Mouse (Mus musculus): ENCODE data around the gene Gm9495. TPM values are rescaled to one million over a fixed set of nuclear protein-coding genes. Genes with fewer than 3 reads are reported as not detected.
A peak's percentile ranks its signal among the peaks of the same experiment; 100 is the strongest.
"Not testable (repeated sequence)": the region's sequence is repeated elsewhere in the genome, so short reads cannot be mapped to it uniquely, and the experiment has no call there.

Gm9495 gene
- total RNA-seq (2022) = under 1 TPM in 1 of 4 experiments, not detected in 3; 0.71 TPM

GRCm38 (mm10) chr8:69453465-69453864 is at the start of gene Gm9495:
Gene Gm9495 (minus strand): TSS chr8:69453565.
- DNase-seq = not testable (repeated sequence)

- DNase-seq = not testable (repeated sequence)
These were observed 21.6 kb upstream of the Gm9495 start for GRCm38 (mm10) chr8:69474946-69475345.

GRCm38 (mm10) chr8:69420018-69420417 is 33.3 kb downstream of the Gm9495 start:
- DNase-seq = not testable (repeated sequence)

GRCm38 (mm10) chr8:69414326-69414725 is 39.0 kb downstream of the Gm9495 start:
- no peak for DNase-seq

GRCm38 (mm10) chr8:69404768-69405167 is 48.6 kb downstream of the Gm9495 start:
- DNase-seq = no peak

GRCm38 (mm10) chr8:69399956-69400443 is 53.4 kb downstream of the Gm9495 start:
- no peak for DNase-seq

GRCm38 (mm10) chr8:69399181-69399955 is 54.0 kb downstream of the Gm9495 start:
- DNase-seq = peak; percentile 38

GRCm38 (mm10) chr8:69396196-69396595 is 57.2 kb downstream of the Gm9495 start:
- no peak for DNase-seq

- DNase-seq = peak; percentile 89
These were observed 58.1 kb downstream of the Gm9495 start for GRCm38 (mm10) chr8:69395050-69395789.

GRCm38 (mm10) chr8:69384361-69384760 is 69.0 kb downstream of the Gm9495 start:
- no peak for DNase-seq

Other genes with a start within 250 kb of the Gm9495 start
- 10 to 100 TPM; 10.6 to 13.4 (median 11.4) TPM for gene Zfp930, start 244.5 kb downstream of the Gm9495 start, total RNA-seq (2022)
- 10 to 100 TPM in 1 of 4 experiments, 1 to 10 TPM in 3; 6.3 to 12.5 (median 8.8) TPM for gene D130040H23Rik, start 182.5 kb downstream of the Gm9495 start, total RNA-seq (2022)
- under 1 TPM in 1 of 4 experiments, not detected in 3; 0.18 TPM for gene Gm7697, start 69.4 kb upstream of the Gm9495 start, total RNA-seq (2022)
- 10 to 100 TPM; 12.4 to 24.6 (median 17.5) TPM for gene Zfp868, start 172.0 kb upstream of the Gm9495 start, total RNA-seq (2022)
- gene Zfp964, start 200.9 kb upstream of the Gm9495 start, total RNA-seq (2022) = 1 to 10 TPM; 2.4 to 3.6 (median 3.3) TPM